Mouse (Mus musculus): ENCODE data around the gene Iqck.

The Iqck gene

GRCm38 (mm10) chr7:118841796-118842195 is 13.8 kb upstream of the Iqck start:
- H3K36me3 ChIP-seq (ENCODE audit: control insufficient read depth, insufficient read depth, low read length, poor library complexity, severe bottlenecking) = peaks cover 4% of the 10 kb centered on the region
- no peaks in the 10 kb centered on the region for H3K27me3 ChIP-seq (ENCODE audit: control insufficient read depth, insufficient read depth, low read length, poor library complexity, severe bottlenecking)
- DNase-seq (ENCODE audit: low read depth, low spot score) = no peak

GRCm38 (mm10) chr7:118842938-118843337 is 12.6 kb upstream of the Iqck start:
- H3K27me3 ChIP-seq (ENCODE audit: control insufficient read depth, insufficient read depth, low read length, poor library complexity, severe bottlenecking) = no peaks in the 10 kb centered on the region
- peaks cover 4% of the 10 kb centered on the region for H3K36me3 ChIP-seq (ENCODE audit: control insufficient read depth, insufficient read depth, low read length, poor library complexity, severe bottlenecking)
- no peak for DNase-seq (ENCODE audit: low read depth, low spot score)

- DNase-seq (ENCODE audit: low read depth, low spot score) = no peak
- Histone ChIP-seq H3K27me3 (ENCODE audit: control insufficient read depth, insufficient read depth, low read length, poor library complexity, severe bottlenecking) (no peaks in the 10 kb centered on the region), H3K36me3 (ENCODE audit: control insufficient read depth, insufficient read depth, low read length, poor library complexity, severe bottlenecking) (peaks cover 2% of the 10 kb centered on the region)
Measured at GRCm38 (mm10) chr7:118845141-118845540, 10.4 kb upstream of the Iqck start.

GRCm38 (mm10) chr7:118846329-118846728 is 9.2 kb upstream of the Iqck start:
- no peak for DNase-seq (ENCODE audit: low read depth, low spot score)
- Histone ChIP-seq H3K27me3 (ENCODE audit: control insufficient read depth, insufficient read depth, low read length, poor library complexity, severe bottlenecking) (no peaks in the 10 kb centered on the region), H3K36me3 (ENCODE audit: control insufficient read depth, insufficient read depth, low read length, poor library complexity, severe bottlenecking) (peaks cover 2% of the 10 kb centered on the region)

- no peaks in the 10 kb centered on the region for H3K27me3 ChIP-seq (ENCODE audit: control insufficient read depth, insufficient read depth, low read length, poor library complexity, severe bottlenecking)
- H3K36me3 ChIP-seq (ENCODE audit: control insufficient read depth, insufficient read depth, low read length, poor library complexity, severe bottlenecking) = peaks cover 3% of the 10 kb centered on the region
- no peak for DNase-seq (ENCODE audit: low read depth, low spot score)
Measured at GRCm38 (mm10) chr7:118848796-118849195, 6.8 kb upstream of the Iqck start.

- DNase-seq (ENCODE audit: low read depth, low spot score) = no peak
- H3K27me3 ChIP-seq (ENCODE audit: control insufficient read depth, insufficient read depth, low read length, poor library complexity, severe bottlenecking) = no peaks in the 10 kb centered on the region
- peaks cover 1% of the 10 kb centered on the region for H3K36me3 ChIP-seq (ENCODE audit: control insufficient read depth, insufficient read depth, low read length, poor library complexity, severe bottlenecking)
Measured at GRCm38 (mm10) chr7:118849543-118850250, 5.9 kb upstream of the Iqck start.

- DNase-seq (ENCODE audit: low read depth, low spot score) = no peak
- no peaks in the 10 kb centered on the region for H3K27me3 ChIP-seq (ENCODE audit: control insufficient read depth, insufficient read depth, low read length, poor library complexity, severe bottlenecking)
- H3K36me3 ChIP-seq (ENCODE audit: control insufficient read depth, insufficient read depth, low read length, poor library complexity, severe bottlenecking) = peaks cover 1% of the 10 kb centered on the region
Measured at GRCm38 (mm10) chr7:118850676-118851290, 4.8 kb upstream of the Iqck start.

- no peaks in the 10 kb centered on the region for H3K27me3 ChIP-seq (ENCODE audit: control insufficient read depth, insufficient read depth, low read length, poor library complexity, severe bottlenecking)
- DNase-seq (ENCODE audit: low read depth, low spot score) = no peak
- peaks cover 1% of the 10 kb centered on the region for H3K36me3 ChIP-seq (ENCODE audit: control insufficient read depth, insufficient read depth, low read length, poor library complexity, severe bottlenecking)
Measured at GRCm38 (mm10) chr7:118851571-118851970, 4.0 kb upstream of the Iqck start.

GRCm38 (mm10) chr7:118852611-118853010 is 2.9 kb upstream of the Iqck start:
- Histone ChIP-seq H3K36me3 (ENCODE audit: control insufficient read depth, insufficient read depth, low read length, poor library complexity, severe bottlenecking) (peaks cover 1% of the 10 kb centered on the region), H3K27me3 (ENCODE audit: control insufficient read depth, insufficient read depth, low read length, poor library complexity, severe bottlenecking) (no peaks in the 10 kb centered on the region)
- DNase-seq (ENCODE audit: low read depth, low spot score) = no peak

GRCm38 (mm10) chr7:118854606-118855005 is 946 bp upstream of the Iqck start:
- DNase-seq (ENCODE audit: low read depth, low spot score) = no peak
- peaks cover 1% of the 10 kb centered on the region for H3K36me3 ChIP-seq (ENCODE audit: control insufficient read depth, insufficient read depth, low read length, poor library complexity, severe bottlenecking)
- H3K27me3 ChIP-seq (ENCODE audit: control insufficient read depth, insufficient read depth, low read length, poor library complexity, severe bottlenecking) = no peaks in the 10 kb centered on the region

GRCm38 (mm10) chr7:118855877-118856304 is 339 bp downstream of the Iqck start, which contains the start of gene Knop1:
TSS of gene Knop1 (minus strand) at chr7:118856254.
- H3K36me3 ChIP-seq (ENCODE audit: control insufficient read depth, insufficient read depth, low read length, poor library complexity, severe bottlenecking) = peaks cover 1% of the 10 kb centered on the region
- no peak for DNase-seq (ENCODE audit: low read depth, low spot score)
- no peaks in the 10 kb centered on the region for H3K27me3 ChIP-seq (ENCODE audit: control insufficient read depth, insufficient read depth, low read length, poor library complexity, severe bottlenecking)

- H3K36me3 ChIP-seq (ENCODE audit: control insufficient read depth, insufficient read depth, low read length, poor library complexity, severe bottlenecking) = no peaks in the 10 kb centered on the region
- no peaks in the 10 kb centered on the region for H3K27me3 ChIP-seq (ENCODE audit: control insufficient read depth, insufficient read depth, low read length, poor library complexity, severe bottlenecking)
- no peak for DNase-seq (ENCODE audit: low read depth, low spot score)
Measured at GRCm38 (mm10) chr7:118858640-118859039, 3.1 kb downstream of the Iqck start.

GRCm38 (mm10) chr7:118865362-118865761 is 9.8 kb downstream of the Iqck start:
- Histone ChIP-seq H3K36me3 (ENCODE audit: control insufficient read depth, insufficient read depth, low read length, poor library complexity, severe bottlenecking) (no peaks in the 10 kb centered on the region), H3K27me3 (ENCODE audit: control insufficient read depth, insufficient read depth, low read length, poor library complexity, severe bottlenecking) (no peaks in the 10 kb centered on the region)
- no peak for DNase-seq (ENCODE audit: low read depth, low spot score)

- H3K36me3 ChIP-seq (ENCODE audit: control insufficient read depth, insufficient read depth, low read length, poor library complexity, severe bottlenecking) = no peaks in the 10 kb centered on the region
- no peak for DNase-seq (ENCODE audit: low read depth, low spot score)
- H3K27me3 ChIP-seq (ENCODE audit: control insufficient read depth, insufficient read depth, low read length, poor library complexity, severe bottlenecking) = no peaks in the 10 kb centered on the region
Measured at GRCm38 (mm10) chr7:118879466-118880029, 24.0 kb downstream of the Iqck start.

- Histone ChIP-seq H3K27me3 (ENCODE audit: control insufficient read depth, insufficient read depth, low read length, poor library complexity, severe bottlenecking) (no peaks in the 10 kb centered on the region), H3K36me3 (ENCODE audit: control insufficient read depth, insufficient read depth, low read length, poor library complexity, severe bottlenecking) (no peaks in the 10 kb centered on the region)
- DNase-seq (ENCODE audit: low read depth, low spot score) = no peak
Measured at GRCm38 (mm10) chr7:118883957-118884356, 28.4 kb downstream of the Iqck start.
